Mouse (Mus musculus): ENCODE results near the gene Trat1.

The Trat1 gene

DNA sequence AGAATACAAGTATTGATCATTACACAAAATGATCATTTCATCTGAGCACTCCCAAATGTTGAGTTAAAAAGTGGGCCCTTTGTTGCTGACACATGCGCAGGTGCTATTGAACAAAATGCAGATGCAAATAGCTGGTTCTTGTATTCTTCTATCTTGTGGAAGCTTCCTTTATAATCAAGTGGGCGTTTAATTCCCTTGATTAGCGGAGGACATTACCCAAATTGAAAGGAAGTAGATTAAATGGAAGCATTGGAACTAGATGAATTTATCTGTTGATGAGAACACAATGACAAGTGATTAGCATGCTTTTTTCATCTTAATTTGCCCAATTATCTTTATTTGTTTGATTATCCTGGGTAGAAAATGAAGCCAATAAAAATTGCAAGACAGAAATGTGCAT is 51.6 kb downstream of the Trat1 start:
- DNase-seq (ENCODE audit: extremely low read depth, low read depth) = no peak

DNA sequence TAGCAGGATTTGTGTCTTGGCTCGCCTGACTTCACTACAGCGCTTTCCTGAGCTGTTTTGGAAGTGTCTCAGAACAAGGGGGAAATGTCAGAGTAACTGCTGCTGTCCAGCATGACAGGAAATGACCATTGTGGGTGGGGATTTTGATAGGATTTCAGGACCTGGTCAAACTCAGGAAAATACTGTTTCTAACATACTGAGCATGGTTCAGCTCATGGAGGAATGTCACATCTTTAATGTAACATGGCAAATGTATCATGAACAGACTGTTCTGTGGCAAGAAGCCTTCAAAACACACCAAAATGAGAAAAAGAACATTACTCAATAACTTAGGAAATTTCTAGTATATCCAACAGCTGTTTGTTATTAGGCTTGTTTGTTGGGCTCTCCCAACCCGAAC is 52.1 kb downstream of the Trat1 start:
- DNase-seq (ENCODE audit: extremely low read depth, low read depth) = no peak

DNA sequence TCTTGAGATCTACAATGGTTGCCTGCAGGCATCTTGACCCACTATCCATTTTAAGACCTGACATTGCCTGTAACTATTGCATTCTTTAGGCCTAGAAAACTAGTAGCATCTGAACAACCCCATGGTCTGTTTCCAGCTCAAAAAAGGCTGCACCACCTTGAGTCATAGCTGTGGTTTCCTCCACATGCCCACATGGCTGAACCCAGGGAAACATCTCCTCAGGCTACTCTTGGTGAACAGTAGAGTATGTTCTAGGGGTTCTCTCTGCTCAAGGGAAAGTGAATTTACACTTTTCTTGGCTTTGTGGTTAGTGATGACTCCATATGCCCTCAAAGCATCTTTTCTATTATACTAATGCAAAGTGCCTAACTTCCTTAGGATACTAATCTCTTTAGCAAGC is 55.5 kb downstream of the Trat1 start:
- no peak for DNase-seq (ENCODE audit: extremely low read depth, low read depth)

GRCm38 (mm10) chr16:48701896-48702295 is 69.9 kb downstream of the Trat1 start:
- DNase-seq (ENCODE audit: extremely low read depth, low read depth) = no peak
